Mouse (Mus musculus): ENCODE results near the gene Ina. TPM values are rescaled to one million over a fixed set of nuclear protein-coding genes. Genes with fewer than 3 reads are reported as not detected.

The Ina gene
- total RNA-seq, 2 experiments from 2014 or later = 0.09 to 1.1 TPM

DNA sequence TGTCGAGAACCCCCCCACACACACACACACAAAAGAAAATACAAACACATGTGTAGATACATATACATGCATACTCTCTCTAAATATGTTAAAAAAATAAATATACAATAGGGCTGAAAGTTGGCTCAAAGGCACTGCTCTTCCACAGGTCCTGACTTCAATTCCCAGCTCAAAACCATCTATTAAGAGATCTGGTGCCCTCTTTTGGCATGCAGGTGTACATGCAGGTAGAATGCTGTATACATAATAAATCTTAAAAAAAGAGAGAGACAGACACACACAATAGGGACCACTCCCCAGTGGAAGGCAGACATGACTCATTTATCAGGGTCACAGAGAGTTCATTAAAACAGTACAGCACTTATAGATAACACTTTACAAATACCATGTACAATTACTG lies 31.8 kb downstream of the Ina start:
- ATAC-seq (replicated peaks; ENCODE audit: low FRiP score, low TSS enrichment, poor library complexity, severe bottlenecking) = no peak

DNA sequence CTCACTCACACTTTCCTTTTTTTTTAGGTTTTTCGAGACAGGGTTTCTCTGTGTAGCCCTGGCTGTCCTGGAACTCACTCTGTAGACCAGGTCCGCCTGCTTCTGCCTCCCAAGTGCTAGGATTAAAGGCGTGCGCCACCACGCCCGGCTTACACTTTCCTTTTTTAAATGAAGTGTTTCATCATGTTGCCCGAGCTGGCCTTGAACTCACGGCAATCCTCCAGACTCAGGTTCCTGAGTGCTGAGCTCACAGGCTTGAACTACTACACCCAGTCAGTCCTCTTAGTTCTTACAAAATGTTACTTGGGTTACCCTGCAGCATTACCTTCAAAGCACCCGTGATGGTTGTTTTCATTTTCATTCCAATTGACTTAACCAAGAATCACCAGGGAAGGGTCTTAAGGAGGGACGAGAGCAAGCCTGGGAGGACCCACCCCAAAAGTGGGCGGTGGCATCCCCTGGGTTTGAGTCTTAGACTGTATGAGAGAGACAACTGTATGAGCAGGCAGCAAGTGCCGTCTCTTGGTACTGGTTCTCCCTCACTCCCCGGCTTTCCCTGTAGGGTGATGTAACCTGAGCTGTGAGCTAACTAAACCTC lies 32.8 kb downstream of the Ina start:
- ATAC-seq (replicated peaks; ENCODE audit: low FRiP score, low TSS enrichment, poor library complexity, severe bottlenecking) = no peak

DNA sequence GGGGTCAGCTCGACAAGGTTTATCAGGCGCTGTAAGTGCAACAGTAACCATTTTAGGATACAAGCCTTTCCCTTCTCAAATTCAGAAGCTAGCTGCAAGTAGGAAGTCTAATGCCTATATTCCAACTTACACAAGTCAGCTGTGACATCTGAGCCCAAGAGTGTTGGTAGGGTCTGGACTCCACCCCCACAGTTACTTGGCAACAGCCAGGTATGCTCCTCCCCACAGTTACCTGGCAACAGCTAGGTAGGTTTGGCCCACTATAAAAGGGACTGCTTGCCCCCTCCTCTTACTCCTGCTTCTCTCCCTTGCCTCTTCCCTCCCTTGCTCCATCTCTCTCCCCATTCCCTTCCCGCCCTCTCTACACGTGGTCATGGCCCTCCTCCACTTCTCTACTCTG lies 34.6 kb downstream of the Ina start:
- ATAC-seq (replicated peaks; ENCODE audit: low FRiP score, low TSS enrichment, poor library complexity, severe bottlenecking) = no peak

DNA sequence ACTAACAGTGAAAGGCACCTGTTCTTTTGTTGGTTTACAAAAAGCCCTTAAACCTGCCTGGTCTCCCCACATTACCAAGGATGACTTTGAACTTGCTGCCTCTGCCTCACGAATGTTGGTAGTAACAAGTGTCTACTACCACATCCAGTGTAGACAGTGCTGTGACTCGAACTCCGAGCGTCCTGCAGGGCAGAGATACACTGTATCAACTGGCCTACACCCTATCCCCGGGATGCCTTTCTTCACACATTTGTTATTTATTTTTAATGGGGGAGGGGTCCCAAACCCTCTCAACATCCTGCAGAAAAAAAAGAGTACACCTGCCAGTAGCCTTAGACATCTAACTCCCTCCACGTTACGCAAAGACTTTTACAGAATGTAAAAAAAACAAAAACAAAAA lies 35.3 kb downstream of the Ina start:
- no peak for ATAC-seq (replicated peaks; ENCODE audit: low FRiP score, low TSS enrichment, poor library complexity, severe bottlenecking)

DNA sequence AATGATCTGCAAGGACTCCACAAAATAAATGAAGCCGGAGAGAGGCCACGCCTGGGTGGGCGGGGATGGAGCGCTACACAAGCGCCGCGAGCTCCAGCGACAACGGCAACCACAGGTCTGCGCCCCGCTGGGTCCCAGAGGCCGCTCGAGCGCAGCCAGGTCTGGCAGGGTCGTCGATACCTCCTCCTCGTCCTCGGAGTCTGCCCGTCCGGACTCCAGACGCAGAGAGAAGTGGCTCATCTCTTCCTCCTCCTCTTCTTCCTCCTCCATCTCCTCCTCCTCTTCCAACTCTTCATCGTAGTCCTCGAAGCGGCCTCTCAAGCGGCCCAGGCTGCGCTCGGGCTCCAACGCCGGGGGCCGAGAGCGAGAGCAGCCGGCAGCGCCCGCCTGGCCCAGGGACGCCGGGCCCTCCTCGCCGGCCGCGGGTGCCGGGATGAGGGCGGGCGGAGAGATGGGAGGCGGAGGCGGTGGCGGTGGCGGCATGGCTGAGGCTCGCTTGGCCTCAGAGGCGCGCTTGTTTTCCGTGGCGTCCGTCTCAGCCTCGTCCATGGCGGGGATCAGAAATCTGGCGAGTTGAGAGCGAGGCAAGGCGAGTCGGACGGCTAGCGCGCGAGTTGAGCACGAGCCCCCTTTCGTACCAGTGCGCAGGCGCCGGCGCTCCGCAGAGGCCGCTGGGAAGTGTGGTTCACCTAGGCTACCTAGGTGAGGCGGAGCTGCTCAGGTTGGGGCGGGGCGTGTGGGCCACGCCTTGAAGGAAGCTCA lies 36.0 kb downstream of the Ina start, which contains the start of gene Pcgf6:
Pcgf6 (minus strand) TSS at position 636 of the 762 bp plus-strand sequence.
- ATAC-seq (replicated peaks; ENCODE audit: low FRiP score, low TSS enrichment, poor library complexity, severe bottlenecking) = peak; percentile 86

DNA sequence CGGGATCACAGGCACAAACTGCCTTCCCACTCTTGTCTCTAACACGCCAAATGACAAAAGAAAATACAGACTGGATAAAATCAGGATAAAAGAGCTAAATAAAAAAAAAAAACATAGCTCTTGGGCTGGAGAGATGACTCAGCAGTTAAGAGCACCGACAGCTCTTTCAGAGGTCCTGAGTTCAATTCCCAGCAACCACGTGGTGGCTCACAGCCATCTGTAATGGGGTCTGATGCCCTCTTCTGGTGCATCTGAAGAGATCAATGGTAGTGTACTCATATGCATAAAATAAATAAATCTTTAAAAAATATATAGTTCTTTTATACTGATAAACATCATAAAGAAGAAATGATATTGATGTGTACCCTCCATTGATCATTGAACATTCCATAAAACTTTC lies 38.4 kb downstream of the Ina start:
- no peak for ATAC-seq (replicated peaks; ENCODE audit: low FRiP score, low TSS enrichment, poor library complexity, severe bottlenecking)

DNA sequence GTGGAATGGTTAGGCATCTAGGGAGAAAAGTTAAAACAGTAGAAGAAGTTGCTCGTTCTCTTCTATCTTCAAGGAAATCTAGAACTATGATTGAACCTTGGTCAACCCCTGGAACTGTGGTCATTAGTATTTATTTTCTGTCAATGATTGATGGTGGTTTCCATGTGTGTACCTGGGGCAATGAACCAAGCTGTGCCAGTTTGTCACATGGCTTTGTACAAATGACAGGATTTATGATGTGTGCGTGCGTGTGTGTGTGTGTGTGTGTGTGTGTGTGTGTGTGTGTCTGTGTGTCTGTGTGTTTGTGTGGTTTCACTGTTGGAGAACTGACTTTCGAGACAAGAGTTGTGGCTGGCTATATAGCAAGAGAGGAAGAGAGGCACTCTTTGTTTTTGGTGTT lies 39.0 kb downstream of the Ina start:
- no peak for ATAC-seq (replicated peaks; ENCODE audit: low FRiP score, low TSS enrichment, poor library complexity, severe bottlenecking)

DNA sequence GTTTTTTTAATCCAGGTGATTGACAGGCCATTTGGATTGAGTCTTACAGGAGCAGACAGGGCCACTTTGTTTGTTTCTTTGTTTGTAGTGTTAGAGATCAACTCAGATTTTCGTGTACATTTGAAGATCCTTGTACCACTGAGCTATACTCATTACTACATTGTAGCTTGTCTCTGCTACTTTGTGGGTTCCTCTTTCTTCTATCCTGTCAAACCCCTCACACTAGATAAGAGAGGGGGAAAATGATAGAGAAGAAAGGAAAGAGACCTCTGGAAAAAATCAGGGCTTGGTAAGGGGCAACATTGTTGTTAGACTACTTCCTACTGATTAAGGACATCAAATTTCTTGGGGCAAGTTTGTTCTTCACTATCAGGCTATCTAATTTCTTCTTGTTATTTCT lies 43.2 kb downstream of the Ina start:
- no peak for ATAC-seq (replicated peaks; ENCODE audit: low FRiP score, low TSS enrichment, poor library complexity, severe bottlenecking)

DNA sequence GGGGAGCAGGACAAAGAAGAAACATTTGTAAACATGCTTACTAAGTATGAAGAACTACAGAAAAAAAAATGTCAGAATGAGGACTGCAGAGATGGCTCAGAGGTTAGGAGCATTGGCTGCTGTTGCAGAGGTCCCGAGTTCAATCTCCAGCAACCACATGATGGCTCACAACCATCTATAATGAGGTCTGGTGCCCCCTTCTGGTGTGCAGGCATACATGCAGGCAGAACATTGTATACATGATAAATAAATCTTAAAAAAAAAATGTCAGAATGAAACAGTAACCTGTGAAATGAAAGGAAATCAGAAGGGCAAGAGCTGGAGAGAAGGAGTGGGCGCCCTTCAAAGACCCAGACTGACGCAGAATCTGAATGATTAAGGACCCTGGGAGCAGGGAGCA lies 51.4 kb downstream of the Ina start:
- no peak for ATAC-seq (replicated peaks; ENCODE audit: low FRiP score, low TSS enrichment, poor library complexity, severe bottlenecking)

DNA sequence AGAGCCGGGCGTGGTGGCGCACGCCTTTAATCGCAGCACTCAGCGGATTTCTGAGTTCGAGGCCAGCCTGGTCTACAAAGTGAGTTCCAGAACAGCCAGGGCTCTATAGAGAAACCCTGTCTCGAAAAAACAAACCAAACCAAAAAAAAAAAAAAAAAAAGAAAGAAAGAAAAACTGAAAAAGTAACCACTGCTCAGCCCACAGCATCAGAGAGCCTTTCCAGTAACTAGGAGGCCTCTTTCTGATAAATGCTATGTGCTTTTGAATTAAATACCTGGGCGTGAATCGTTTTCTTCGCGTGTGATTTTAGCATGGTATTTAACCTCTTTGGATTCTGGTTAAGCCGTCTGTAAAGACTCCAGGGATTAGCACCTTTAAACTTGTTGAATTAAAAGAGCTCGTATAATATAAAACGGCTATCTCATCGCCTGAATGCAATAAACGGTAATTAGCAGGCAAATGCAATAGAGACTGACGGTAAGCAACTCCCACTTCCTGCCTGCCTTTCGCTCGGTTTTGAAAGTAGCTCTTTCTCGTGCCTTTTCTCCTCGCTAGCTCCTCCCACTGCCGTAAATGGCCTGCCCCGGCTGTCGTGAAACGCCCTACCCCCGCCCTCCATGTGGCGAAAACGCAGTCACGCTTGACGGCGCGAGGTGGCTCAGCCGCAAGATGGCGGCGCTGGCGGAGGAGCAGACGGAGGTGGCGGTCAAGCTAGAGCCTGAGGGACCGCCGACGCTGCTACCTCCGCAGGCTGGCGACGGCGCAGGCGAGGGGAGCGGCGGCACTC lies 52.8 kb downstream of the Ina start, which contains the start of gene Taf5:
Taf5 (plus strand) TSS at position 651 of the 787 bp plus-strand sequence.
- peak; percentile 81 for ATAC-seq (replicated peaks; ENCODE audit: low FRiP score, low TSS enrichment, poor library complexity, severe bottlenecking)

DNA sequence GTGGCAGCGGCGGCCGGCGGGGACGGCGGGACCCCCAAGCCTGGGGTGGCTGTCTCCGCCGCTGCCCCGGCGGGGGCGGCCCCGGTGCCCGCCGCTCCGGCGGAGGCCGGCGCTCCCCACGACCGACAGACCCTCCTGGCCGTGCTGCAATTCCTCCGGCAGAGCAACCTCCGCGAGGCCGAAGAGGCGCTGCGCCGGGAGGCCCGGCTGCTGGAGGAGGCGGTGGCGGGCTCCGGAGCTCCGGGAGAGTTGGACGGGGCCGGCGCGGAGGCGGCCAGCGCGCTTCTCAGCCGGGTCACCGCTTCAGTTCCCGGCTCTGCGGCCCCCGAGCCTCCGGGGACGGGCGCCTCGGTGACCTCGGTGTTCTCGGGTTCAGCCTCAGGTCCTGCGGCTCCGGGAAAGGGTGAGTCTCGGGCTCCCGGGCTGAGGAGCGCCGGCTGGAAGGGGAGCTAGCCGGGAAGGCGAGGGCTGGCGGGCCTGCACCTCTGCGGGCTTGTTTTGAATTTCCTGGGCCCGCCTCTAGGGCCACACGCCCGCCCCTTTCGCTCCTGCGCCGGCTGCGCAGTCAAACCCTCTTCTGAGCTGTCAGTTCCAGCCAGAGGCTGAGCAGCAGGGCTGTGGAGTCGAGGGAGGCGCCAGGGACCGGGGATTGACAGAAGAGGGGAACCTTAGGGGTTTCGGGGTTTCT lies 53.6 kb downstream of the Ina start:
- peak; percentile 96 for ATAC-seq (replicated peaks; ENCODE audit: low FRiP score, low TSS enrichment, poor library complexity, severe bottlenecking)

Other genes starting within 250 kb of the Ina start
- 87.1 and 88.5 TPM in 2 replicates for gene Nt5c2, start 455 bp downstream of the Ina start, total RNA-seq (2014; fragmentation: Nextera tagmentation)
- gene Nt5c2, start 455 bp downstream of the Ina start, total RNA-seq (2017) = 142 and 145 TPM in 2 replicates
- gene Pcgf6, start 36.2 kb downstream of the Ina start, total RNA-seq (2014; fragmentation: Nextera tagmentation) = 33.8 and 37.5 TPM in 2 replicates
- gene Pcgf6, start 36.2 kb downstream of the Ina start, total RNA-seq (2017) = 18.6 and 19.8 TPM in 2 replicates
- gene Taf5, start 53.0 kb downstream of the Ina start, total RNA-seq (2014; fragmentation: Nextera tagmentation) = 14.6 and 17.0 TPM in 2 replicates
- 26.3 and 28.4 TPM in 2 replicates for gene Taf5, start 53.0 kb downstream of the Ina start, total RNA-seq (2017)
- 709 and 727 TPM in 2 replicates for gene Usmg5, start 75.9 kb downstream of the Ina start, total RNA-seq (2014; fragmentation: Nextera tagmentation)
- gene Usmg5, start 75.9 kb downstream of the Ina start, total RNA-seq (2017) = 667 and 899 TPM in 2 replicates
- 31.9 and 42.3 TPM in 2 replicates for gene Pdcd11, start 76.1 kb downstream of the Ina start, total RNA-seq (2014; fragmentation: Nextera tagmentation)
- gene Pdcd11, start 76.1 kb downstream of the Ina start, total RNA-seq (2017) = 38.0 and 42.3 TPM in 2 replicates
- gene Calhm2, start 123.6 kb downstream of the Ina start, total RNA-seq (2014; fragmentation: Nextera tagmentation) = 3.2 and 3.6 TPM in 2 replicates
- 1.6 and 2.3 TPM in 2 replicates for gene Calhm2, start 123.6 kb downstream of the Ina start, total RNA-seq (2017)
- not detected in 2 replicates for gene Calhm1, start 129.6 kb downstream of the Ina start, total RNA-seq (2014; fragmentation: Nextera tagmentation)
- not detected in 2 replicates for gene Calhm1, start 129.6 kb downstream of the Ina start, total RNA-seq (2017)
- not detected in 2 replicates for gene Calhm3, start 143.1 kb downstream of the Ina start, total RNA-seq (2014; fragmentation: Nextera tagmentation)
- not detected in 2 replicates for gene Calhm3, start 143.1 kb downstream of the Ina start, total RNA-seq (2017)
- 0.04 TPM in 1 of 2 replicates, not detected in the other for gene Neurl1a, start 164.1 kb downstream of the Ina start, total RNA-seq (2014; fragmentation: Nextera tagmentation)
- not detected in 2 replicates for gene Neurl1a, start 164.1 kb downstream of the Ina start, total RNA-seq (2017)